Mouse (Mus musculus) megakaryocyte progenitor cell, adult 5-6 weeks (primary cell): Measurements from ENCODE around the gene Cyb561d2. TPM values are rescaled to one million over a fixed set of nuclear protein-coding genes. Genes with fewer than 3 reads are reported as not detected.

Experiments used
- ATAC-seq: replicated peaks from 2 replicates; pipeline ENCODE4 v1.8.0; 2016; ENCODE audit warnings: mild to moderate bottlenecking, moderate TSS enrichment, inconsistent platforms; ENCODE audit not compliant: poor library complexity
- total RNA-seq, 2 experiments: library from RNA; stranded (forward) in 1 of 2; stranded (reverse) in 1 of 2; fragments of 157-497, 149-512 nt in 1 of 2; fragments of 200-1000 nt in 1 of 2; gene quantifications; 2 replicates each; pipeline versions ENCODE4 v1.2.3 to v1.2.4; 2015 to 2017

The Cyb561d2 gene
- total RNA-seq, 2 experiments from 2014 or later = 12.2 to 19.3 TPM

DNA sequence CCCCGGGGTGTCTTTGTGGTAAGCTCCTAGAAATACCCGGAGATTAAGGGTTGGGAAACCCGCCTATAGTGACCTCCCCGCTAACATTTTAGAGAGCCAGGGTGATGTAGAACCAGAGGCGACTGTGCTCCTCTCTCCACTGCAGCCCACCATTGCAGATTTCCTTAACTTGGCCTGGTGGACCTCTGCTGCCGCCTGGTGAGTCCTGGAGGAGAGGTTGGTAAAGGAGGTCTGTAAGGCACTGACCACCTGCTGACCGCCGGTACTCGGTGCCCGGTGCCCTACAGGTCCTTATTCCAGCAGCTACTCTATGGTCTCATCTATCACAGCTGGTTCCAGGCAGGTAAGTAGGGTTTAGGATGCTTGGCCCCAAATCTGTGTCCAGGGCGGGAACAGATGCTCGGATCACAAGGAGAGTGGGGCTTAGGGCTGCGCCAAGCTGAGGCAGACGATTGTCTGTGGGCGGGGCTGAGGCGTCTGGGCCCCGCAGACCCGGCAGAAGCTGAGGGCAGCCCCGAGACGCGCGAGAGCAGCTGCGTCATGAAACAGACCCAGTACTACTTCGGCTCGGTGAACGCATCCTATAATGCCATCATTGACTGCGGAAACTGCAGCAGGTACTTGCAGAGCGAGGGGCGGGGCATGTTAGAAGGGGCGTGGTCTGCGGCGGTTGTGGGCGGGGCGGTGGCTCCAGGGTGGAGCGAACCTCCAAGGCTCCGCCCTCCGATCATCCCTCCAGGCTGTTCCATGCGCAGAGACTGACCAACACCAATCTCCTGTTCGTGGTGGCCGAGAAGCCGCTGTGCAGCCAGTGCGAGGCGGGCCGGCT is 15.6 kb downstream of the Cyb561d2 start:
- peak; percentile 79 for ATAC-seq

DNA sequence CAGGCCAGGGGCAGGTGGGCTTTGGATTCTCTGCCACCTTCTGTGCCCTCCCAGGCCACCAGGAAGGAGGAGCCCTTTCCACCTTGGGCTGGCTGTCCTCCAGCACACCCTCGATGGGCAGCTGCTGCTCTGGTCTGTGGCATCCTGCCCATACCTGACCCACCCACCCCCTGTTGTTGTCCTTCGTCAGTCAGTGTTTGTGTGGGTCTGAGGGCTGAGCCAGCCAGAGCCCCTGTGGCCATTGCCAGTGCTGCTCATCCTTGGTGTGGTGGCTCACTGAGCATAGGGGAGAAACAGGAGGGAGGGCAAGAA is 19.6 kb downstream of the Cyb561d2 start:
- ATAC-seq = no peak

DNA sequence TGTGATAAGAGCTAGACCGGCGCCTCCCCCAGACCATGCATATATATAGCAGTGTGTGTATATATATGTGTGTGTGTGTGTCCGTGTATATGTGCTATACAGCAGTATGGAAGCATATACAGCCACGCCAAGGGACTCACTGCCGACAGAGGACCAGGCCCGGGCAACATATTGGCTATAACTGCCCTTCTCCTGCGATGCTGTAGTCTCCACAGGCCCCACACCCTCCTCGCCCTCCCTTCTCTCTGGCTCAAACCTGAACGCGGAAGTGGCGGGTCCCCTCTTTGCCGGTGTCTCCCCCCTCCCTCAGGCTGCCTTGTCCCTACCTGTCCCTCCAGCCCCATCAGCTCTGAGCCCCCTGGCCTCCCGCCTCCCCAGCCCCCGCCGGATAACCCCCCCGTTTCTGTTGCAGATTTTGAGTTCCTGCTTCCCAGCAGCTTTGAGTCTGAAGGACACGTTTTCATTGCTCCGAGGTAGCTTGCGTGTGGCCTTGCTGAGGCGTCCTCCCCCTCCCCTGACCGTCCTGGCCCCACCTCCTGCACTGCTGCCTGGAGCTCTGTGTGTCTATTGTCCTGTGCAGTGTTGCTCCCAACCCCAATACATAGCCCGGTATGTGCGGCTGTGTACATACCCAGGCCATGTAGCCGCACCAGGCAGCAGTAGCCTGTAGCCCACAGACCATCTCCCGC is 20.1 kb downstream of the Cyb561d2 start:
- peak; percentile 36 for ATAC-seq

DNA sequence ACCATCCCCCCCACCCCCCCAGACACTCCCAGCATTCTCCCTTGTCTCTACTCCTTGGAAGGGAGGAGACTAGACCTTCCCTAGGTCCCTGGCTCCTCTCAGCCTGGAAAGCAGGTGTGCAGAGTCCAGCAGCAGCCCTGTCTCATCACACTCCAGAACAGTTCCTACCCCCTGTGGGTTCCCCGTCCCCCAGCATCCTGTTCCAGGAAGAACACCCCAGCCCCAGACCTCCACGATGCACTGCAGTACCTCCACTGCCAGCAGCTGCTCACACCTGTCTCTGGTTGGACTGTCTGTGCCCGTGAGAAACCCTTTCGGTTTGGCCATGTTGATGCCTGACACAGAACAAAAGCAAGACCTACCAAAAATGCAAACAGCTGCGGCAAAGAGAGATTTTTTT is 20.8 kb downstream of the Cyb561d2 start:
- no peak for ATAC-seq

DNA sequence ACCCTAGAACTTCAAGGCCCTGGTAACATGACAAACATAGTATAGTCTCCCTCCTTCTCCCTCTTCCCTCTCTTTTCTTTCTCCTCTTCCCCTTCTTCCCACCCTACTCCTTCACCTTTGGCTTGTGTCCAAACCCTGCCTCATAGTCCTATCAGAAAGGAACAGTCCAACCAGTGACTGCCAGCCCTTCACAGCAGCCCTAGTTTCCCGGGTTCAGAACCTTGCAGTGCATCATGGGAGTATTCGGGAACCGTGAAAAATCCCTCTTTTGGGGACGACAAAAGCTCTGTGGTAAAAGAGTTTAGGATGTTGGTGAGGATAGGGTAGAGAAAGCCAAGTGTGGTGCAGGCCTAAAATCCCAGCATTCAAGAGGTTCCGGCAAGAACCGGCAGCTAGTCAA is 21.7 kb downstream of the Cyb561d2 start:
- ATAC-seq = no peak

DNA sequence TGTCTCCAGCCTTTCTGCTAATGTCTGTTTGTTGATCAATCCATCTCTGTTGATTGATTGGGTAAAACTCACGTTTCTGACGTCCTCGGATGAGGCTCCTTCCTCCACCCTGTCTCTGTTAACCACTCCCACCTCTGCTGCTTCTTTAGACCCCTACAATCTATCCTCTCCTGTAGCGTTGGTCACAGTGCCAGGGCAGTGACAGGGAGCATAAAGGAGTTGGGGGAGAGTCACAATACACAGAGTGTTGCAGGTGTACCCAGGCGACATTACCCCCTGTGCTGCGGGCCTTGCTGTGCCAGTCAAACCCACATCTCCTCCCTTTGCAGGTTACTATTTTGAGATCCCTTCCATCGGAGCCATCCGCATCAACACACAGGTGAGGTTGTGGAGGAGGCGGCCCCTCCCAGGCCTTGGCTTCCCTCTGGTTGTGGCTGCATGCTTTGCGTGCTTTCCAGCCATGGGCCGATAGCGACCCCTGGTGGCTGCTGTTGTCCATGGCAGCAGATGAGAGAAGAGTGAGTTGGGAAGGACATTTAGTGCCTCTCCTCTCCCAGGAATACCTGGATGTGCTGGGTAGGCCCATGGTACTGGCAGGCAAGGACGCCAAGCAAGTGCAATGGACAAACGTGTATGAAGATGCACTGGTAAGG is 27.6 kb downstream of the Cyb561d2 start:
- ATAC-seq = peak; percentile 92

DNA sequence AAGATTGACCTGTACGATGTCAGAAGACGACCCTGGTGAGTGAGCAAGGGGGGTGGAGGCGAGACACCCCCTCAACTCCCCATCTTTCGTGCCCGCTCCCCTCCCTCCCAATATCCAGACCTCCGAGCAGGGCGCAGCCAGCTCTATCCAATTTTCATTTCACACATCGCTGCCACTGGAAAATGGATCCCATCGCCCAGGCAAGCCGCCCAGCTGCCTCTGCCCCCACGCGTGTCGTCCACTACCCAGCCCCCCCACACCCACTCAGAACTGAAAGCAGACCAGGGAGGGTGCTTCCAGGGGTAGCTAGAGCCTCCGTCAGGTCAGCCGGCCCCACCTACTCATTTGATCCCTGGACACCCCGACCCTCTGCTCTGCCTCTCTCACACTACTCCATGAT is 29.7 kb downstream of the Cyb561d2 start:
- no peak for ATAC-seq

DNA sequence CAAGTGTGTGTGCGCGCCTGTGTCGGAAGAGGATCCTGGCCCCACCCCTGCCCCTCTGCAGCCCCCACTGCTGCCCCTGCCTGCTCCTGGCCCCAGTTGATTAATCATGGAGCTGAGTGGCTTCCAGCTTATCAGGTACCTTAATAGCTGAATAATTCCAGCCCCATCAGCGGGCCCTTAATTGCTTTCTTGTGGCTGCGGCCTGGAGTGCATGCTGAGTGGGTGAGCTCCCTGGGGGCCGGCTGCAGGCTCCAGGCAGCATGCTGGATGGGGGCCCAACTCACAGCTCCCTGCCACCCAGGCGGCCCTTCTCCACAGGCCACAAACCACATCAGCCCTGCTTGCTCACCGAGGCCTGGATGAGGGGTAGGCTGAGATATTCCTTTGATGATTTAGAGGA is 30.6 kb downstream of the Cyb561d2 start:
- ATAC-seq = no peak

DNA sequence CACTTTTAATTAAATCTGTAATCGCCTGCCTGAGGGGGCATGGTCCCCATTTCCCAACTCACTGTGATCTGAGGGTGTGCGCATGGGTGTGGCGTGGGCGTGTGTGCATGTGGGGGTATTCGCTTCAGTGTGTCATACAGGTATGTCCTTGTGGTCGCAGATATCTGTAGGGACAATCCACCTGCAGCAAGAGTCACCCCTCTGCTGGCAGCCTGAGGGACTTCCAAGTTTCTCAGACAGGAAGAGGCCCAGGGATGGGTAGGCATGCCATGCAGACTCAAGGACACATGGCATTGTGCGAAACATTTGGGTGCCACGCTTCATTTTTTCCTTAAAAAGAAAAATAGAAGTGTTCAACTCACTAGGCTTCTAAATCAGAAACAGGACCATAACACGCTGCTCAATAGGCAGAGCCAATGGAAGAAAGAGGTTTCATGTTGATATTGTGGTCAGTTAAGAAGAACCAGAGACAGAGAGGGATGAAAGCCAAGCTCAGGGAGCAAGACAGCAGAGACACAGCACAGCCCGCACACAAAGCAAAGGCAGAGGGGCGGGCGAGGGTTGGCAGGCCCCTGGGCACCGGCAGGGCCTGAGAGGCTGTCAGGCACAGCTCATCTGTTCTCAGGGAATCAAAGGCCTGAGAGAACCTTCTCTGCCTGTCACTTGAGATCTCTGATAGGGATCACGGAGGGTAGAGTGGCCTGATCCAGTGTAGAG is 31.5 kb downstream of the Cyb561d2 start:
- no peak for ATAC-seq

DNA sequence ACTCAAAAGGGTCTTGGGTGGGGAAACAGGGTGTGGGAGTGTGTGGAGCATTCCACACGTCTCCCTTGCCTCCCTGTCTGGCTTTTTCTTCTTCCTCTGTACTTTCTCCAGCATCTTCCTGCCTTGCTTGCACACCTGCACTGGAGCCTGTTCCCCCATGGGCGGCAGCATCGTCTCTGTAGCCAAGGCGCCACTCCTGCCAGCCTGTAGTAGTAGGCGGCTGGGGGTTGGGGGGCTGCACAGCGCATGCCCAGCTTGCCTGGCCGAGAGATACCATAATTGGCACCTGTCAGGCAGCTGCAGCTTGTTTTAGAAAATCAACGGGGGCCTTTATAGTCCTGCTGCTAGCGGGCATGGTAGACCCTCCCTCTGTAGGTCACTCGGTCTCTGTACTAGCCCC is 33.7 kb downstream of the Cyb561d2 start:
- no peak for ATAC-seq

DNA sequence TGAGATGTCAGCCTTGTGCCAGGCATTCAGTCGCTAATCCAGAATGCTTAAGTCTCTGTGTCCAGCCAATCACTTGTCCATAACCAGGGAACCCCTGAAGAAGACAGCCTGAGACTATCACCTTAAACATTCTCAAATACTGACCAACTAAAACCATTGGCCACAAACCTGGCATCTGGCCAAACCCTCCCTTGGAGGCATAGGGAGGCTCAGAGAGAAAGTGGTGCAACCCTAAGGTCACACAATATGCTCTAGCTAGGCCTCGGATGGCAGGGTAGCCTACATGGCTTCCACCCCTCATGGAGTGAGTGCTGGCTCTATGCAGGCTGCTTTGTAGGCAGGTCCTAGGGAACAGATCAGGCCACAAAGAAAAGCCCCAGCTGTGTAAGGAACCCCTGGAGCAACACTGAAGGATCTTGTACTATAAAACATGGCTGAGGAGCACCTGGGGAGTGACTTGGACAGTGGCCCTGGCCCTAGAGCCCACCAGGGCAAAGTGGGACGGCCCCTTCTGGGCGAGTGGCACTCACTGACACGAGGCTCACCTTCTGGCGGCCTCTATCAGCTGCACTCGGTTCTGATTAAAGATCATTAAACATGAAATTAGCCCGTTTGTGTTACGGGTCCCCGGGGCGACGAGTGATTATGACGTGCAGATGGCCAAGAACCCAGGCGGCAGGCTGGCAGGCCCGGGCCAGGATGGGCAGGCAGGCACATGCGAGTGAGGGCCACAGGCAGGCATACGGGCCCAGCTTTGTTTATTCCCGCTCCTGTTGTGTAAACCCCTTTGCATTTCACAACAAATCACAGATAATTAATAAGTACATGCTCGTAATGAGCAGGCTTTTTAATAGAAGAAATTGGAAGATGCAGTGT is 37.1 kb downstream of the Cyb561d2 start:
- no peak for ATAC-seq

DNA sequence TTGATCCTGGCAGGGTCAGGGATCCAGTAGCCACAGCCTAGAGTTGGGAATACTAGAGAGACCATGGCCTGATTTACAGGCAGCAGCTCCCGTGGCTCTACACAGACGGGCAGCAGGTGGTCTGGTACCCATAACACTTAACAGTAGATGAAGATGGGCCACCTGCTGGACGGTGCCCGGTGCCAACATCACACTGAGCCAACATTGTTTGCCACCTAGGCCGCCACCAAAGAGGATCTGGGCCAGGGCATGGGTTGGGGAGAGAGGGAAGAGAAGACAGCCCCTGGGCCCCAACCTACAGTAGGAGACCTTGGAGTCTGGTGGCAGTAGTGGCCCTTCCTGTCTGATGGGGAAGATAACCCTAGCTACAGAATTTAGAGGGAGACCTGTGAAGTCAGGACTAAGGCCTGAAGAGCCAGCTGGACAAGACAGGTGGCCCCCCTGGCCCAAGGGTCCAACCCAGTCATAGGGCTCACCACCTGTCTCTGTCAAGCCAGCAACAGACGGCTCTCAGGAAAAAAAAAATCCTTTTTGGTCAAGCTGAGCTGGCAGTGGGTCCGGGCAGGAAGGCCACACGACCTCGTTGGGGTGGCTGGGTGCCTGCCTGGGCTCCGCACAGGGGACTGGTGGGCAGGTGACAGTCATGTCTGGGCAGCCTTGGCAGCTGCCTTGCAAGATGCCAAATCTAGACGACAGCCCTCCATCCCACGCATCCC is 39.7 kb downstream of the Cyb561d2 start:
- no peak for ATAC-seq

DNA sequence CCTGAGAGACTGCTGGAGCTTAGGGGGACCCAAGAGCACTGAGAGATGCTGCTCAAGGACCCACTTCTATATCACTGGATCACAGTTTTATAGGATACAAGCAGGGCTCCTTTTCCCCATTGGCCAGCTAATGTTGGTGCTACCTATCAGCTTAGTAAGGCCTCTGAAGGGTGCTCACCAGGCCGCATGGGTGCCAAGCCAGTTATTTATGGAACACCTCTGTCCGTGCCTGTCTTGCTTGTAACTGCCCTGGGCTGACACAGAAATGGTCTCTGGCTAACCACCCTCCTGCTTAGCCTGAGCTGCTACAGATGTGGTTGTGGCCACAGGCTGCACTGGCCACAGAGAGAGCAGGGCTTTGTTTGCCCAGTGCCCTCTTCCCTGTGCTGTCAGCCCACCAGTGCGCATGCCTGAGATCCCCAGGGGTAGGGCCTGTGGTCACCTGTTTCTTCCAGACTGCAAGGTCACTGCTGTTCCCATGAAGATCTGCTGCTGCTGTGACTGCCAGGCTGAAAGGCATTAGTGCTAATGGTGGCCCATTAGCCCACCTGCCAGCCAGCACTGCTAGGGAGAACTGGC is 41.2 kb downstream of the Cyb561d2 start:
- no peak for ATAC-seq

DNA sequence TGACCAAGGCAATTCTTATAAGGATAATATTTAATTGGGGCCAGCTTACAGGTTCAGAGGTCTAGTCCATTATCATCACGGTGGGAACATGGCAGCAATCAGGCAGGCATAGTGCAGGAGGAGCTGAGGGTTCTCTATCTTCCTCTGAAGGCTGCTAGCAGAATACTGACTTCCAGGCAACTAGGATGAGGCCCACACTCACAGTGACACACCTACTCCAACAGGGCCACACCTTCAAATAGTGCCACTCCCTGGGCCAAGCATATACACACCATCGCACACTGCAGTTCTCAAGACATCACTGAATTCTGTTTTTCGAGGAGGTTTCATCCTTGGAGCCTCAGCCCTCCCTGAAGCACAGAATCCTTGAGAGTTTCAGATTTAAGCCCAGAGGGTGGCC is 45.6 kb downstream of the Cyb561d2 start:
- no peak for ATAC-seq

DNA sequence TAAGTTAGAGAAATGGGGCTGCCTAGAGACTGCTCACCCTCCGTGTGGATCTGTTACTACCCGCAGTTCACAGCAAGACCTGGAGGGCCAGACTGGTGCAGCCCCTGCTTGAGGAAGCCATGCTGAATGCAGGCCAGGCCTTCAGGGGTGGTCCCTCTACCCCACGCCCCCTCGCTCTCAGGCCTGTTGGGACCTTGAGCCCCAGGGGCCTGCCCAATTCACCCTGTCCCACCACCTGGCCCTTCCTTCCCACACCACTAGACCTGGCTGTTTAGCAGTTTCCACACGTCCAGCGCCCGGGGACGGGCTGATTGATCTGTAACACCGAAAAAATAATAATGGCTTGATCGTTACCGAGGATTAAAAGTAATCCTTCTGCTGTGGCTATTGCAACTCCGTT is 47.8 kb downstream of the Cyb561d2 start:
- ATAC-seq = no peak

DNA sequence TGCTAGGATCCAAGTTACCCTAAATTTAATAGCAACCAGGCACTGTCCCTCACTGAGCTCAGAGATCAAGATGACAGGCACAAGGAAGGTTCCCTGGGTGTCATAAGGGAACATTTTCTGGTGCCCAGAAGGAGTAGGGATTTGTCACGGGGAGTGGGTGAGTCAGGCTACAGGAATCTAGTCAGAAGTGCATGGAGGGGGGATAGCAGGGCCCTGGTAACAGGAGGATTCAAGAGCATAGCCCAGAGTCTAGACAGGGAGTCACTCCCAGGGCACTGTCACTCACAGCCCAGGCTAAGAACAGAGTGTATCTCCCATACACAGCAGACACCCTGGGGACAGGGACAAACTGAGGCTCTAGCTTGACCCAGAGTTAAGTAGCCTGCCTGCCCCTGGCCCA is 48.5 kb downstream of the Cyb561d2 start:
- no peak for ATAC-seq

DNA sequence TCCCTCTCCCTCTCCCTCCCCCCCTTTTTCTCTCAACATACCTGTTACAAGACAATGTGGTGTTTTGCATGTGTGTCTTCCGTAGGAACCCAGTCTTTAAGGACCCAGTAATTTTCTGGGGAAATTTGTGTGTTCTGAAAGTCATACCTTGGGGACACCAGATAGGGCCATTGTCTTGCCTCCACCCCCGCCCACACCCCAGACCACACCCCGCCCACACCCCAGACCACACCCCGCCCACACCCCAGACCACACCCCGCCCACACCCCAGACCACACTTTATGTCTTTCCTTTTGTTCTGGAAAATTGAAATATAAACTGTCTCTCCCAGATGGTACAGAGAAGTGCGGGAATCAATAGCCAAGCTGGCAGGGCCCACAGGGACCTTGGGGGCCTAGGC is 51.4 kb downstream of the Cyb561d2 start:
- no peak for ATAC-seq

DNA sequence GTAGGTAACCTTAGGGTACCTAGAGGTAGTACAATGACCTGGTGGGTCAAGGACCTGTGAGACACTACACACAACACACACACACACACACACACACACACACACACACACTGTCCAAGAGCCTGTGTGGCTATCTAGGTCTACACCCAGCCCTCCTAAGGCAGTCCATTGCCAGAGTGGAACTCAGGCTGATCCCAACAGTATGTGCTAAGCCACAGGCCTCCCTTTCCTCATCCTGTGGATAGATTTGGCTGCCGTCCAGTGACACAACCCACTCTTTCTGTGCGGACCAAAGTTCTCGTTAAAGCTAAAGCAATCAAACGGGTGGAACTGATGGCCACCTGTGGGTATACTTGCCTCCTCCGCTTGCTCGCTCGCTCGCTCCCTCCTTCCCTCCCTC is 51.8 kb downstream of the Cyb561d2 start:
- ATAC-seq = 0 out of 2 replicates have a peak, but pooled peaks have one; percentile 18
